ENCODE assay signal across 12 mouse cellular contexts in genomic region chr1:180626141-180626540, GRCm38 (mm10). TPM values are rescaled to one million over a fixed set of nuclear protein-coding genes. Genes with fewer than 3 reads are reported as not detected.
DNase-seq lines count a peak whose midpoint lies in the region; ATAC-seq and TF ChIP-seq lines count a peak whose summit lies in the region.
"Had no signal": no experiment of that assay in that cellular context is flagged by ENCODE, and none has a peak within 500 bp of the region (broad histone marks: within the 10 kb centered on the region; RNA-seq: fewer than 3 reads in every experiment).

No protein-coding gene starts in this region.

- DNase-seq in CH12.LX (ENCODE audit: extremely low read depth), result peak; percentile 77
- peak; percentile 79 to 80 for DNase-seq in adrenal gland, postnatal 36 days
- DNase-seq in heart, postnatal 10 days, result peak; percentile 78 to 79
- peak; percentile 60 to 68 for DNase-seq in kidney, postnatal 36 days
- no peak for DNase-seq in cerebellum, adult 9-10 months
- no peak for DNase-seq in thymus, postnatal 25 days
- no peak for DNase-seq in left cerebral cortex, postnatal 14 days (ENCODE audit: low spot score in 2 of 2)

- H3K9me3 ChIP-seq in CH12.LX (replicated peaks; ENCODE audit: low read length), result peaks cover 8% of the 10 kb centered on the region

- no peak overlapping the region; the same call in 1 of the 2 replicates for H3K4me2 ChIP-seq in CH12.LX (ENCODE audit: insufficient read depth, low read depth, poor library complexity, severe bottlenecking)

- in situ Hi-C loops in CH12.LX (cut with MboI; ENCODE audit: low pct_ligation_motif_present, low pct_unique_long_range_greater_than_20kb, low sequenced_read_pairs), result no loop called here

- no peaks in the 10 kb centered on the region for H3K79me2 ChIP-seq in CH12.LX (replicated peaks; ENCODE audit: control insufficient read depth, extremely low read depth, insufficient read depth, poor library complexity, severe bottlenecking)

- TF ChIP-seq CTCF in CH12.LX (conservative IDR thresholded peaks at IDR 0.05 in 1 of 2, IDR thresholded peaks at IDR 0.05 in 1 of 2; ENCODE audit: low read depth in 2 of 2, low read length in 2 of 2), result no peak

- intact Hi-C loops in heart, postnatal 10 days (cut with DNase I), result no loop called here
- intact Hi-C loops in left cerebral cortex, postnatal 14 days (cut with DNase I), result no loop called here

- peak; percentile 84 for TF ChIP-seq EP300 in CH12.LX (IDR thresholded peaks at IDR 0.05; ENCODE audit: low read length)

- peaks cover 6 to 11% of the 10 kb centered on the region in 2 experiments for H3K4me1 ChIP-seq in CH12.LX (ENCODE audit: control insufficient read depth in 1 of 2, insufficient read depth in 2 of 2)

- no peak for TF ChIP-seq POLR2A in CH12.LX (IDR thresholded peaks at IDR 0.05; ENCODE audit: low read depth, low read length)

- no peak overlapping the region for H3K4me3 ChIP-seq in CH12.LX (replicated peaks in 1 of 3; ENCODE audit: low read depth in 2 of 3, low read length in 2 of 3, poor library complexity in 1 of 3)
- H3K4me3 ChIP-seq: layer of hippocampus, adult 2 months; myocyte had no signal

- H3K27me3 ChIP-seq in CH12.LX (replicated peaks), result no peaks in the 10 kb centered on the region

- H3K9ac ChIP-seq in CH12.LX (ENCODE audit: insufficient read depth, low read depth), result no peak overlapping the region
- H3K9ac ChIP-seq: liver, embryonic 14.5 days had no signal

- H3K36me3 ChIP-seq in CH12.LX (replicated peaks in 1 of 2; ENCODE audit: control insufficient read depth in 1 of 2, insufficient read depth in 1 of 2, low read length in 1 of 2), result no peaks in the 10 kb centered on the region

- 0 out of 2 replicates have a peak overlapping the region, but pooled peaks have one; percentile 16 for H3K27ac ChIP-seq in CH12.LX (ENCODE audit: insufficient read depth, low read depth)
- H3K27ac ChIP-seq: layer of hippocampus, adult 2 months; liver, embryonic 14.5 days; stomach, postnatal 0 days had no signal

- TF ChIP-seq RAD21 in CH12.LX (IDR thresholded peaks at IDR 0.05; ENCODE audit: low read depth, low read length), result no peak; the same call in 1 of the 2 replicates

- dilution Hi-C loops in CH12.LX (cut with MboI; ENCODE audit: extremely low pct_ligation_motif_present, extremely low pct_unique_long_range_greater_than_20kb, low sequenced_read_pairs), result no loop called here

- no peak for ATAC-seq in erythroid progenitor cell, adult 5-6 weeks (replicated peaks; ENCODE audit: low FRiP score, poor library complexity, severe bottlenecking)

TF ChIP-seq in CH12.LX, 34 proteins besides CTCF, POLR2A, EP300 and RAD21:
- peak; percentile 13; the same call in 1 of the 2 replicates for TF ChIP-seq SMC3 (IDR thresholded peaks at IDR 0.05; ENCODE audit: low read depth, low read length)
- TF ChIP-seq IRF4 (IDR thresholded peaks at IDR 0.05; ENCODE audit: low read depth, low read length), result peak; percentile 93
- TF ChIP-seq ZMIZ1 (IDR thresholded peaks at IDR 0.05; ENCODE audit: low read depth, low read length), result no peak
- peak; percentile 82 for TF ChIP-seq JUND (conservative IDR thresholded peaks at IDR 0.05; ENCODE audit: low read depth, low read length)
- TF ChIP-seq SIN3A (IDR thresholded peaks at IDR 0.05; ENCODE audit: low read length), result peak; percentile 68; the same call in 1 of the 2 replicates
- TF ChIP-seq MYC (IDR thresholded peaks at IDR 0.05; ENCODE audit: low read depth, low read length), result no peak
- TF ChIP-seq CHD2 (IDR thresholded peaks at IDR 0.05; ENCODE audit: low read length), result 0 out of 2 replicates have a peak, but pooled peaks have one; percentile 29
- TF ChIP-seq CHD1 (IDR thresholded peaks at IDR 0.05; ENCODE audit: low read depth, low read length), result no peak
- peak; percentile 43; the same call in 1 of the 2 replicates for TF ChIP-seq TCF12 (IDR thresholded peaks at IDR 0.05; ENCODE audit: low read depth, low read length)
- 0 out of 2 replicates have a peak, but pooled peaks have one; percentile 58 for TF ChIP-seq KAT2A (IDR thresholded peaks at IDR 0.05; ENCODE audit: insufficient replicate concordance, low read length)
- TF ChIP-seq MEF2A (IDR thresholded peaks at IDR 0.05; ENCODE audit: borderline replicate concordance, low read depth, low read length), result peak; percentile 38; the same call in 1 of the 2 replicates
- TF ChIP-seq ZKSCAN1 (IDR thresholded peaks at IDR 0.05; ENCODE audit: borderline replicate concordance, low read depth, low read length), result no peak
- TF ChIP-seq NELFE (IDR thresholded peaks at IDR 0.05; ENCODE audit: low read depth, low read length), result no peak
- no peak for TF ChIP-seq MAX (IDR thresholded peaks at IDR 0.05; ENCODE audit: low read length)
- TF ChIP-seq ZNF384 (IDR thresholded peaks at IDR 0.05; ENCODE audit: low read depth, low read length), result no peak
- no peak for TF ChIP-seq ZC3H11A (IDR thresholded peaks at IDR 0.05; ENCODE audit: low read depth, low read length)
- TF ChIP-seq ELF1 (IDR thresholded peaks at IDR 0.05; ENCODE audit: low read depth, low read length), result 0 out of 2 replicates have a peak, but pooled peaks have one; percentile 22
- TF ChIP-seq MAZ (IDR thresholded peaks at IDR 0.05; ENCODE audit: low read depth, low read length), result no peak
- no peak for TF ChIP-seq USF1 (IDR thresholded peaks at IDR 0.05; ENCODE audit: low read depth, low read length)
- TF ChIP-seq TBP (conservative IDR thresholded peaks at IDR 0.05; ENCODE audit: low read depth, low read length), result no peak
- TF ChIP-seq MXI1 (IDR thresholded peaks at IDR 0.05; ENCODE audit: low read depth, low read length), result 0 out of 2 replicates have a peak, but pooled peaks have one; percentile 24
- TF ChIP-seq ETS1 (conservative IDR thresholded peaks at IDR 0.05; ENCODE audit: low read depth, low read length), result peak; percentile 57
- TF ChIP-seq POLR2AphosphoS2 (IDR thresholded peaks at IDR 0.05; ENCODE audit: low read depth, low read length), result no peak
- TF ChIP-seq JUN (IDR thresholded peaks at IDR 0.05; ENCODE audit: insufficient read depth, low read depth, low read length), result peak; percentile 82
- no peak for TF ChIP-seq E2F4 (IDR thresholded peaks at IDR 0.05; ENCODE audit: insufficient replicate concordance, low read depth, low read length)
- TF ChIP-seq RCOR1 (conservative IDR thresholded peaks at IDR 0.05; ENCODE audit: low read depth, low read length), result peak; percentile 75; the same call in 1 of the 2 replicates
- TF ChIP-seq GABPA (IDR thresholded peaks at IDR 0.05; ENCODE audit: insufficient replicate concordance, low read depth, low read length), result no peak
- peak; percentile 41; the same call in 1 of the 2 replicates for TF ChIP-seq BHLHE40 (IDR thresholded peaks at IDR 0.05; ENCODE audit: low read depth, low read length)
- no peak for TF ChIP-seq UBTF (IDR thresholded peaks at IDR 0.05; ENCODE audit: low read depth, low read length)
- TF ChIP-seq PAX5 (IDR thresholded peaks at IDR 0.05; ENCODE audit: low read length), result no peak
- no peak for TF ChIP-seq HCFC1 (IDR thresholded peaks at IDR 0.05; ENCODE audit: low read depth, low read length)
- no peak for TF ChIP-seq USF2 (conservative IDR thresholded peaks at IDR 0.05; ENCODE audit: low read depth, low read length)
- TF ChIP-seq MAFK (IDR thresholded peaks at IDR 0.05; ENCODE audit: insufficient replicate concordance, low read length), result peak; percentile 76; the same call in 1 of the 2 replicates
- no peak for TF ChIP-seq NRF1 (IDR thresholded peaks at IDR 0.05; ENCODE audit: low read depth, low read length)

RNA-seq across cellular contexts. Expression of gene Lin9, which starts 14.8 kb away (rescaled TPM):
- total RNA-seq in CH12.LX (2012; rRNA removed), result 7.6 and 10.5 TPM in 2 replicates
- total RNA-seq in CH12.LX (2014; rRNA removed), result 24.5 and 24.7 TPM in 2 replicates
- polyA plus RNA-seq in CH12.LX (2012; ENCODE audit: insufficient read length, low read depth), result 13.5 and 13.7 TPM in 2 replicates
- 1 to 10 TPM; 5.0 to 6.9 TPM for total RNA-seq in adrenal gland, postnatal 36 days (2021)
- 1 to 10 TPM; 5.3 to 6.4 TPM for total RNA-seq in heart, postnatal 10 days (2021)
- 84.3 and 95.2 TPM in 2 replicates for total RNA-seq in erythroid progenitor cell, adult 5-6 weeks (2015; ENCODE audit: low replicate concordance)
- 62.6 and 87.4 TPM in 2 replicates for total RNA-seq in erythroid progenitor cell, adult 5-6 weeks (2017; ENCODE audit: low replicate concordance)
- total RNA-seq in left cerebral cortex, postnatal 14 days (2021), result 1 to 10 TPM; 3.3 to 3.7 TPM

RNA-seq across cellular contexts. Expression of gene Parp1, which starts 57.4 kb away (rescaled TPM):
- total RNA-seq in CH12.LX (2012; rRNA removed), result 313 and 333 TPM in 2 replicates
- total RNA-seq in CH12.LX (2014; rRNA removed), result 304 and 310 TPM in 2 replicates
- polyA plus RNA-seq in CH12.LX (2012; ENCODE audit: insufficient read length, low read depth), result 310 and 344 TPM in 2 replicates
- total RNA-seq in adrenal gland, postnatal 36 days (2021), result 10 to 100 TPM; 68.0 to 91.2 TPM
- 10 to 100 TPM; 68.4 to 80.8 TPM for total RNA-seq in heart, postnatal 10 days (2021)
- 36.4 and 38.6 TPM in 2 replicates for total RNA-seq in erythroid progenitor cell, adult 5-6 weeks (2015; ENCODE audit: low replicate concordance)
- total RNA-seq in erythroid progenitor cell, adult 5-6 weeks (2017; ENCODE audit: low replicate concordance), result 20.3 and 21.3 TPM in 2 replicates
- 100 to 1,000 TPM; 102 to 109 TPM for total RNA-seq in left cerebral cortex, postnatal 14 days (2021)

Comparison
In these comparisons a context has a peak if more than half of its experiments do, and no peak if none do; other contexts are left out.
1. DNase-seq: peak in CH12.LX (single experiment), adrenal gland, postnatal 36 days (2 of 2), heart, postnatal 10 days (2 of 2) and kidney, postnatal 36 days (2 of 2); none in cerebellum, adult 9-10 months (single experiment), thymus, postnatal 25 days (single experiment) and left cerebral cortex, postnatal 14 days (0 of 2).